Mouse (Mus musculus) lung, embryonic 15.5 days (tissue): ENCODE results near the gene Tekt5. TPM values are rescaled to one million over a fixed set of nuclear protein-coding genes. Genes with fewer than 3 reads are reported as not detected.

ENCODE experiments used
- ATAC-seq: fragments of 200-750 bp; cut with Nextera tagmentation; 2 replicates; pipeline ENCODE4 v1.8.0; 2017; ENCODE audit warnings: moderate number of reproducible peaks, borderline replicate concordance; ENCODE audit not compliant: low FRiP score, low TSS enrichment; ENCODE audit errors: extremely low read depth
- H3K27ac ChIP-seq: fragments of 300-500 bp; sonication (generic); 2 replicates; pipeline ENCODE4 v1.5.1; 2015; ENCODE audit warnings: moderate library complexity, mild to moderate bottlenecking, inconsistent platforms
- H3K27me3 ChIP-seq: fragments of 300-500 bp; sonication (generic); 2 replicates; pipeline ENCODE4 v1.6.1; 2015; ENCODE audit warnings: inconsistent platforms
- H3K36me3 ChIP-seq: fragments of 300-500 bp; sonication (generic); 2 replicates; pipeline ENCODE4 v1.6.1; 2015; ENCODE audit warnings: inconsistent platforms
- H3K4me1 ChIP-seq: fragments of 300-500 bp; sonication (generic); 2 replicates; pipeline ENCODE4 v1.6.1; 2015; ENCODE audit warnings: inconsistent platforms
- H3K4me2 ChIP-seq: fragments of 300-500 bp; sonication (generic); 2 replicates; pipeline ENCODE4 v1.6.1; 2015; ENCODE audit warnings: inconsistent platforms, mild to moderate bottlenecking, moderate library complexity
- H3K4me3 ChIP-seq: fragments of 300-500 bp; sonication (generic); 2 replicates; pipeline ENCODE4 v1.5.1; 2015; ENCODE audit warnings: mild to moderate bottlenecking, inconsistent platforms
- H3K9ac ChIP-seq: fragments of 300-500 bp; sonication (generic); 2 replicates; pipeline ENCODE4 v1.6.1; 2015; ENCODE audit warnings: inconsistent platforms
- H3K9me3 ChIP-seq: fragments of 300-500 bp; sonication (generic); 2 replicates; pipeline ENCODE4 v1.6.1; 2016; ENCODE audit warnings: inconsistent platforms
- WGBS: fragments of 180-500 bp; shearing (Covaris S2); methylation state at CpG from one replicate; pipeline ENCODE4 v1.1.7; 2015; 5-methylcytosine and 5-hydroxymethylcytosine counted together
- polyA plus RNA-seq: library from polyadenylated mRNA; unstranded; fragments of >200 nt; fragmentation: Nextera tagmentation; extraction: Ambion mirVana; gene quantifications from 2 replicates; pipeline ENCODE4 v1.2.1, GENCODE M21; 2015

The Tekt5 gene
- polyA plus RNA-seq, 1 experiment from 2014 or later, result 2.6 TPM

DNA sequence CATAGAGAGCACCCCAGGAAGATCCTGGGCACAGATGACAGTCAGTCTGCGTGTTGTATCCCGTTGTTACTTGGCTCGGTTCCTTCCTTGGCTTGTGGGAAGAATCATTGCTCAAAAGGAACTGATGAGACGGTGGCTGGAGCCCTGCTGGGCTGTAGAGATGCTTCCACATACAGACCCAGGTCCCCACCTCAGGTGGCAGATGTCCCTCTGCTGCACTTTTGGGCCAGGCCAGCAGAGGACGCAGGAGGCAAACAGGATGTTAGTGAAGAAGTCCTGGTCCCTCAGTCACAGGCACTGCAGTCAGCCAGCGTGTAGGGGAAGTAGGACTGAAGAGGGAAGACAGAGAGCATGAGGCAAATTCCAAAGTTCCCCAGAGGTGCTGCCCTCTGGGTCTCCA, 20.7 kb upstream of the Tekt5 start:
- no peaks in the 10 kb centered on the region for H3K9me3 ChIP-seq
- H3K9ac ChIP-seq, result no peak overlapping the region
- no peak overlapping the region for H3K27ac ChIP-seq
- H3K36me3 ChIP-seq, result peaks cover 60% of the 10 kb centered on the region
- no peaks in the 10 kb centered on the region for H3K27me3 ChIP-seq
- no peak overlapping the region for H3K4me2 ChIP-seq
- ATAC-seq, result no peak
- H3K4me1 ChIP-seq, result peaks cover 13% of the 10 kb centered on the region; the same call in 1 of the 2 replicates
- 76% methylated on average over 6 of the region's 6 CpGs for WGBS
- no peak overlapping the region for H3K4me3 ChIP-seq

DNA sequence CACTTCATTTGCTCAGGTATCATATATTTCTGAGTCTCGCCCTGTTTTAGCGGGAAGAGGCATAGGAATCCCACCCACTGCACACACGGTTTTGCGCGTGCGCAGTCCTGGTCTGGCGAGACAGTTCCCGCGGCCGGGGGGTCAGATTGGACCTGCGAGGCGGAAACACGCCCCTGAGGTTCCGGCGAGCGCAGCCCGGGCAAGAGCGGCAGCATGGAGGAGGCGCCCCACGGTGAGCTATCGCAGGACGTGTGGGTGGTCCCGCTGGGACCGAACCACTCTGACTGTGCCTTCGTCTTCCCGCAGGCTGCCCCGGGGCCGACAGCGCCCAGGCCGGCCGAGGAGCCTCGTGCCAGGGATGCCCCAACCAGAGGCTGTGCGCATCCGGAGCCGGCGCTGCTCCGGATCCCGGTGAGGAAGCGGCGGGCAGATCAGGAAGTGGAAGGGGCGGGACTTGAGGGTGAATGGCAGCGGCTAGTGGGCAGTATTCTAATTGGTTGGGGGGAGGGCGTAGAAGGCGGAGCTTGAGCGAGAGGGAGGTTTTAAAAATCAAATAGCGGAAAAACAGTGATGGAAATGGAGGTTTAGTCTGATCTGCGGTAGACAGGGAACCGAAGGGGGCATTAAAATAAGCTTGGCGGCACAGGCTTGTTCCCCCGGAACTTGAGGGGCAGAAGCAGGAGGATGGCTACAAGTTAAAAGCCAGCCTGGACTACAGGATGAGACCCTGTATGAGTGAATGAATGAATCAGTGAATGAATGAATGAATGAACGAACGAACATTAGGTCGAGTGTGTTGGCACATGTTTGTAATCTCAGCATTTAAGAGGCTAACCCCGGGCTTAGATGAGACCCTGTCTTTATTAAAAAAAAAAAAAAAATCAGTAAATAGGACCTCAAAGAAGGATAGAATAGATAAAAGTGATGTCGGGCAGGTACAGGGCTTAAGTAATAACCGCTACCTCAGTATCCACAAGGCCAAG, 16.8 kb upstream of the Tekt5 start, which contains the start of gene Nubp1:
Nubp1 (plus strand) TSS at position 185 of the 983 bp plus-strand sequence.
- H3K36me3 ChIP-seq, result peaks cover 36% of the 10 kb centered on the region
- 3% methylated on average over 56 of the region's 56 CpGs for WGBS
- H3K27ac ChIP-seq, result peak within 1 kb of the TSS; percentile 94
- ATAC-seq, result peak; percentile 98
- peak within 1 kb of the TSS; percentile 73 for H3K9ac ChIP-seq
- peak within 1 kb of the TSS; percentile 75 for H3K4me2 ChIP-seq
- peaks cover 16% of the 10 kb centered on the region; the same call in 1 of the 2 replicates for H3K4me1 ChIP-seq
- peak within 1 kb of the TSS; percentile 68 for H3K4me3 ChIP-seq
- H3K9me3 ChIP-seq, result no peaks in the 10 kb centered on the region
- no peaks in the 10 kb centered on the region for H3K27me3 ChIP-seq

DNA sequence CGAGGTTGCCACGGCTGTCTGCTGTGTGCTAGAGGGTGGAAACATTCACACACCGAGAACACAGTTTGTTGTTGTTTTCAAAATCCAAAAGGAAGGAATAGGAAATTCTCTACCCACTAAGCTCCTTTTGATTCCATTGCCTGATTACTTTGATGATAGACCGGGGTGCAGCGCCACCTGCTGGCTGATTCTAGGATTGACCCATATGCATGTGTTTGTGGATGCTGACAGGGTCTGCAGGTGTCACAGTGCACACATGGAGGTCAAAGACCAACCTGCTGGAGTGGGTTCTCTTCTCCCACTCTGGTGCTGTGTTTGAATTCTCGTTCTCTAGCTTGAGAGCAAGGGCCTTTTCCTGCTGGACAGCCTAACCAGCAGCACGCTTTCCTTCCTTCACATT, 3.9 kb upstream of the Tekt5 start:
- H3K4me1 ChIP-seq, result peaks cover 9% of the 10 kb centered on the region
- H3K36me3 ChIP-seq, result no peaks in the 10 kb centered on the region
- H3K27ac ChIP-seq, result no peak overlapping the region
- no peaks in the 10 kb centered on the region for H3K27me3 ChIP-seq
- ATAC-seq, result no peak
- H3K9ac ChIP-seq, result no peak overlapping the region
- no peaks in the 10 kb centered on the region for H3K9me3 ChIP-seq
- no peak overlapping the region for H3K4me3 ChIP-seq
- WGBS, result 24% methylated on average over 7 of the region's 7 CpGs
- H3K4me2 ChIP-seq, result no peak overlapping the region

DNA sequence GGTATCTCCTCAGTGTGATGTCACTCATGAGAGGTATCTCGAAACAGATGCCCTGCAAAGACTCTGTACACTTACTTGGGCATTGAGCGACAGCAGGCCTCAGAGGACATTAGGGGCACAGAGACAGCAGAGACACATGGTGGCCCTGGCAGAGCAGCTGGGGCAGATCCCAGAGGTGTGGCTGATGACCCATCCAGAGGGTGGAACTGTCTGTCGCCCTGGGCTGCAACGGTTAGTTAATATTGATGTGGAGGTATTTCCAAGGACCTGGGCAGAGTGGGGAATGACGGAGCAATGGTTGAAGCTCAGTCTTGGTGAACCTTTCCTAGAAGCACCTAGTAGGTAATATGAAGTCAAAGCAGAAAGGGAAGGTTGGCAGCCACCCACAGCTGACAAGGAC, 3.5 kb upstream of the Tekt5 start:
- no peak overlapping the region for H3K27ac ChIP-seq
- ATAC-seq, result no peak
- no peaks in the 10 kb centered on the region for H3K9me3 ChIP-seq
- no peak overlapping the region for H3K9ac ChIP-seq
- 61% methylated on average over 5 of the region's 5 CpGs for WGBS
- no peak overlapping the region for H3K4me3 ChIP-seq
- H3K27me3 ChIP-seq, result no peaks in the 10 kb centered on the region
- no peak overlapping the region for H3K4me2 ChIP-seq
- H3K36me3 ChIP-seq, result no peaks in the 10 kb centered on the region
- H3K4me1 ChIP-seq, result peaks cover 9% of the 10 kb centered on the region

DNA sequence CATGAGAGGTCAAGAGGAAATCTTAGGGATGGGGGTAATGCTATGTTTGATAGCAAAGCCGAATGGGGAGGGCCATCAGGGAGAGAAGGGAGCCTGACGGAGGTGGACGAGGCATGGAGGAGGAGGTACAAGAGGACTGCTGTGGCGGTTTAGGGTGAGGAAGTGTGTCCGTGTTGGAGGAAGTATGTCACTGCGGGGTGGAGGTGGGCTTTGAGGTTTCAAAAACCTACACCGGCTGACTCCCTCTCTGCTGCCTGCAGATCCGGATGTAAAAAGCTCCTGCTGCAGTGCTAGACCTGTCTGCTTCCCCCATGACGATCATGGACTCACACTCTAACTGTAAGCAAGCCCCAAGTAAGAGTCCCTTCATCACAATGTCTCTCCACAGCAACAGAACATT, 2.7 kb downstream of the Tekt5 start:
- H3K27ac ChIP-seq, result no peak overlapping the region
- no peaks in the 10 kb centered on the region for H3K36me3 ChIP-seq
- no peak for ATAC-seq
- no peak overlapping the region for H3K4me3 ChIP-seq
- H3K9ac ChIP-seq, result no peak overlapping the region
- no peaks in the 10 kb centered on the region; the same call in 1 of the 2 replicates for H3K27me3 ChIP-seq
- H3K4me1 ChIP-seq, result peaks cover 9% of the 10 kb centered on the region
- no peak overlapping the region for H3K4me2 ChIP-seq
- 75% methylated on average over 9 of the region's 9 CpGs for WGBS
- no peaks in the 10 kb centered on the region for H3K9me3 ChIP-seq

DNA sequence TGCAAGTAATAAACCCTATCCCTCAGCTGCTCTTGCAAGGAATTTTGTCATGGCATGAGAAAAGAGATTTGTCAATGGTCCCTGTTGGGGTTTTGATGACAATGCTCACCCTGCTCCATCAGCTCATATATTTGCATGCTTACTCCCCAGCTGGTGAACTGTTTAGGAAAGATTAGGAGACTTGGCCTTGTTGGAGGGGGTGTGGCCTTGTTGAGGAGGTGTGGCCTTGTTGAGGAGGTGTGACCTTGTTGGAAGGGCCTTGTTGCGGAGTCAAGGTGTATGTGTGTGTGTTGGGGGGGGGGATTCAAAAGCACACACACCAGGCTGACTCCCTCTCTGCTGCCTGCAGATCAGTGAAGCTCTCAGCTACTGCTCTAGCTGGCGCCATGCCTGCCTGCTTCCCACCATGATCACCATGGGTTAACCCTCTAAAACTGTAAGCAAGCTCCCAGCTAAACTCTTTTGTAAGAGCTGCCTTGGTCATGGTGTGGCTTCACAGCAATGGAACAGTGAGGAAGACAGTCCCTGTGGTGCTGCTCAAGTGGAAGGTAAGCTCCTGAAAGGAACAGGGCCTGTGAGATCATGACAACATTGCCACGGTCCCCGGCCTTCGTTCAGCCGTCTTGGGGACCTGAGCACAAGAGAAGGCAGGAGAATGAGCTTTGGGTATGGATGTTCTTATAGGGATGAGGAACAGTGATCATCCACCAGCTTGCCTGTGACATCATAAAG, 6.5 kb downstream of the Tekt5 start:
- no peak overlapping the region for H3K4me2 ChIP-seq
- no peak for ATAC-seq
- no peak overlapping the region for H3K27ac ChIP-seq
- no peaks in the 10 kb centered on the region for H3K36me3 ChIP-seq
- no peak overlapping the region for H3K9ac ChIP-seq
- no peaks in the 10 kb centered on the region for H3K9me3 ChIP-seq
- no peak overlapping the region for H3K4me3 ChIP-seq
- H3K4me1 ChIP-seq, result peaks cover 7% of the 10 kb centered on the region
- no peaks in the 10 kb centered on the region; the same call in 1 of the 2 replicates for H3K27me3 ChIP-seq
- WGBS, result 86% methylated on average over 6 of the region's 6 CpGs

DNA sequence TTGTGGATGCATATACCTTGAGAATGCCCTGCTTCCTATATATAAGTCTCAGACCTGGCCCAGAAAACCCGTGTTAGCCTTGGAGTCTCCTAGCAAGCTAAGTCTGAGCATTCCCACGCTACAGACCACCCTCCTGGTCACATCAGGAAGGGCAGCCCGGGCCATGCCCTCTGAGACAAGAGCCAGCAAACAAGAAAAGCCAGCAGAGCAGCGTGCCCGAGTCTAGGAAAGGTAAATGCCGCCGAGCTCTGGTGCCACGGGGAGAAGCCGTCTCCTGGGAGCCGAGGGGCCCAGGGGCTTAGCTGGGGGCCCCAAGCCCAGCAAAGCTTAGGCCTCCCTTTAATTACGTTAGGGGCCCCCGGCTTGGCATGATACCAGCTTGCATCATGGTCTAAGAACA, 10.0 kb downstream of the Tekt5 start:
- H3K4me3 ChIP-seq, result no peak overlapping the region
- H3K27ac ChIP-seq, result no peak overlapping the region
- H3K9ac ChIP-seq, result no peak overlapping the region
- H3K27me3 ChIP-seq, result no peaks in the 10 kb centered on the region
- no peak for ATAC-seq
- no peaks in the 10 kb centered on the region for H3K36me3 ChIP-seq
- peaks cover 8% of the 10 kb centered on the region for H3K4me1 ChIP-seq
- WGBS, result 67% methylated on average over 12 of the region's 12 CpGs
- H3K4me2 ChIP-seq, result no peak overlapping the region
- no peaks in the 10 kb centered on the region for H3K9me3 ChIP-seq

DNA sequence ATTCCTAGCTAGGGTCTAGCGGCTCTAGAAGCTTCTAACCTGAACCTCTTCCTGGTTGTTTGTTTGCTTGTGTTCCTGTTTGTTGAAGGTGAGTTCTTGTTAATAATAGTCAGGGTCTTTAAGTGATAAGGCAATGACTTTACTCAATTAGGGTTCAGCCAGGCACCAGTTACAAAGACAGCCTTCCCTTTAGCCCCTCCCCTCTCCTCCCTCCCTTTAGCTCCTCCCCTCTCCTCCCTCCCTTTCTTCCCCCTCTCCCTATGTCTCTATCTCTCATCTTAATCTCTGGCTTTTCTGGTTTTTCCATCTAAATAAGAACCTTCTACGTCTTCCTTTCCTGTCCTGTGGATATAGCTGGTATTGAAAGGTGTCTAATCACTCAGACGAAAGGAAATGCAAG, 10.7 kb downstream of the Tekt5 start:
- Histone ChIP-seq H3K4me2 (peak overlapping the region; percentile 43), H3K4me1 (peaks cover 8% of the 10 kb centered on the region), H3K9ac (no peak overlapping the region), H3K9me3 (no peaks in the 10 kb centered on the region), H3K27ac (no peak overlapping the region), H3K4me3 (no peak overlapping the region), H3K36me3 (no peaks in the 10 kb centered on the region), H3K27me3 (no peaks in the 10 kb centered on the region)
- whole genome bisulfite sequencing, result 53% methylated on average over 3 of the region's 3 CpGs
- ATAC-seq, result 0 out of 2 replicates have a peak, but pooled peaks have one; percentile 40

DNA sequence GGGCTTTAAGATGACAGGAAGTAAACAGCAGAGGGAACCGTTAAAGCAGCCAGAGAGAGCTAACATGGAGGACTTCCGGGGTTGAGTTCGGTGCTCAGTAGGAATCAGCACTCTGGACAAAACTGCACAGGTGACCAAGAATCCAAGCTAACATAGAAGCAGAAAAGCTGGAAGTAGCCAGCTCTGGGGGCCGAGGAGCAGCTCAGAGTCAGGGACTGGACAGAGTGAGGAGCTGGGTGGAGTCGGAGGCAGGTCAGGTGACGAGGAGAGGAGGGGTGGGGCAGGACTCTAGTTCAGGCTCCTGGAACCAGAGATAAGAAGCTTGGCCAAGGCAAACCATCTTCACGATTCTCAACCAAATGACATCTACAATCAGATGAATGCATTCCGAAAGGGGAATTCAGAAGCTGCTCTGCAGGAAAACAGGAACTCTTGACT, 11.2 kb downstream of the Tekt5 start:
- Histone ChIP-seq H3K4me1 (peaks cover 8% of the 10 kb centered on the region), H3K36me3 (no peaks in the 10 kb centered on the region), H3K9me3 (no peaks in the 10 kb centered on the region), H3K4me3 (peak overlapping the region; percentile 19), H3K9ac (no peak overlapping the region), H3K4me2 (peak overlapping the region; percentile 43), H3K27me3 (no peaks in the 10 kb centered on the region), H3K27ac (peak overlapping the region; percentile 4; the same call in 1 of the 2 replicates)
- peak; percentile 77; the same call in 1 of the 2 replicates for ATAC-seq
- 15% methylated on average over 8 of the region's 8 CpGs for WGBS

DNA sequence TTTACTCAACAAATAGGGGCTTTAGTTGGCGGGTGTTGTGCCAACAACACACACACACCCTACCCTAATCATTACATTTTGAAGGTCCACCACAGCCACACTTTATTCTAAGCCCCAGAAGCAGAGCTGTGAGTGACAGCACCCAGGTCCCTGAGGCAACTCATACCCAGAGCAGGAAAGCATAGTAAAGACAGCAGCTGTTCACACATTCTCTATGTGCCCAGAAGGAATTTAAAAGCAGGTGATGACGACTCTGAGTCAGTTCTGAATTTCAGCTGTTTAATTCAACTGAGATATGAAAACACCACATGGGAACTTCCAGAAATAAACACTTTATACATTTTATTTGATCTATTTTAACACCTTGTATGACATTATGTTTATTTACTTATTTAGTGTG, 15.8 kb downstream of the Tekt5 start:
- no peak overlapping the region for H3K4me3 ChIP-seq
- no peak for ATAC-seq
- H3K9me3 ChIP-seq, result no peaks in the 10 kb centered on the region
- H3K27me3 ChIP-seq, result no peaks in the 10 kb centered on the region
- no peak overlapping the region for H3K27ac ChIP-seq
- H3K36me3 ChIP-seq, result no peaks in the 10 kb centered on the region
- 21% methylated on average over 2 of the region's 2 CpGs for WGBS
- H3K9ac ChIP-seq, result no peak overlapping the region
- peaks cover 15% of the 10 kb centered on the region for H3K4me1 ChIP-seq
- no peak overlapping the region for H3K4me2 ChIP-seq

DNA sequence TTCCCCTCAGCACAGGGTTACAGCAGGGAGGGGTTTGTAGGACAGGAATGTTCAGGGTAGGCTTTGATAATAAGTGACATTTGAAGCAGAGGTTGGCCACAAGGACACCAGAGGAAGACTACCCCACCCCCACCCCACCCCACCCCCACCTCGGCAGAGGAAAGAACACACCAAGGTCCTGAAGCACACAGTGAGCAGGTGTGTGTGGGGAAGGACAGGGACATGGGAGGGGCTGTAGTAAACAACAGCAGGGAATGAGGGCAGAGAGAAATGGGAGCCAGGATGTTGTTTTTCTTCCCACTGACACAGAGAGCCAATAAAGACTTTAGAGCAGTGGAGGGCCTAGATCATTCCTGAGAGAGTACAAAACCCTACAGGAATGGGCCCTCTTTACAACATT, 18.0 kb downstream of the Tekt5 start:
- no peaks in the 10 kb centered on the region for H3K9me3 ChIP-seq
- H3K27ac ChIP-seq, result no peak overlapping the region
- no peaks in the 10 kb centered on the region for H3K36me3 ChIP-seq
- no peak overlapping the region for H3K4me3 ChIP-seq
- H3K4me1 ChIP-seq, result peaks cover 13% of the 10 kb centered on the region; the same call in 1 of the 2 replicates
- H3K27me3 ChIP-seq, result no peaks in the 10 kb centered on the region
- WGBS, result 29% methylated on average over 1 of the region's 1 CpGs
- H3K4me2 ChIP-seq, result no peak overlapping the region
- no peak overlapping the region for H3K9ac ChIP-seq
- no peak for ATAC-seq
